Mouse (Mus musculus) forebrain, embryonic 16.5 days (tissue): ENCODE results near the gene Ypel3. TPM values are rescaled to one million over a fixed set of nuclear protein-coding genes. Genes with fewer than 3 reads are reported as not detected.
"Not testable (repeated sequence)": the region's sequence is repeated elsewhere in the genome, so short reads cannot be mapped to it uniquely, and the experiment has no call there.

Source experiments
- ATAC-seq: fragments of 200-750 bp; cut with Nextera tagmentation; 2 replicates; pipeline ENCODE4 v1.8.0; 2017; ENCODE audit warnings: mild to moderate bottlenecking, moderate library complexity
- H3K27ac ChIP-seq: fragments of 300-500 bp; sonication (generic); 2 replicates; pipeline ENCODE4 v1.5.1; 2014; ENCODE audit warnings: low read length, control low read depth
- H3K27me3 ChIP-seq: fragments of 300-500 bp; sonication (generic); replicated peaks from 2 replicates; pipeline ENCODE4 v1.6.1; 2014; ENCODE audit warnings: low read length; ENCODE audit not compliant: control insufficient read depth, insufficient read depth
- H3K36me3 ChIP-seq: fragments of 300-500 bp; sonication (generic); 2 replicates; pipeline ENCODE4 v1.6.1; 2014; ENCODE audit not compliant: control insufficient read depth, insufficient read depth
- H3K4me1 ChIP-seq: fragments of 300-500 bp; sonication (generic); replicated peaks from 2 replicates; pipeline ENCODE4 v1.6.1; 2014; ENCODE audit warnings: low read length; ENCODE audit not compliant: control insufficient read depth, insufficient read depth
- H3K4me2 ChIP-seq: fragments of 300-500 bp; sonication (generic); 2 replicates; pipeline ENCODE4 v1.6.1; 2014; ENCODE audit warnings: mild to moderate bottlenecking, low read length, control low read depth
- H3K4me3 ChIP-seq: fragments of 300-500 bp; sonication (generic); replicated peaks from 2 replicates; pipeline ENCODE4 v1.5.1; 2014; ENCODE audit warnings: mild to moderate bottlenecking, low read length, control low read depth
- H3K9ac ChIP-seq: fragments of 300-500 bp; sonication (generic); replicated peaks from 2 replicates; pipeline ENCODE4 v1.6.1; 2014; ENCODE audit warnings: low read depth, low read length, control low read depth
- H3K9me3 ChIP-seq: fragments of 300-500 bp; sonication (generic); 2 replicates; pipeline ENCODE4 v1.6.1; 2016; ENCODE audit warnings: low read length; ENCODE audit not compliant: control insufficient read depth
- WGBS: fragments of 180-500 bp; shearing (Covaris S2); extraction: QIAGEN DNeasy Blood & Tissue Kit; methylation state at CpG from one replicate; pipeline ENCODE4 v1.1.7; 2014; 5-methylcytosine and 5-hydroxymethylcytosine counted together
- polyA plus RNA-seq: library from polyadenylated mRNA; unstranded; fragments of >200 nt; fragmentation: Nextera tagmentation; extraction: Ambion mirVana; gene quantifications from 2 replicates; pipeline ENCODE4 v1.2.1, GENCODE M21; 2015

Ypel3 gene
- polyA plus RNA-seq, 1 experiment from 2014 or later, result 199 TPM

DNA sequence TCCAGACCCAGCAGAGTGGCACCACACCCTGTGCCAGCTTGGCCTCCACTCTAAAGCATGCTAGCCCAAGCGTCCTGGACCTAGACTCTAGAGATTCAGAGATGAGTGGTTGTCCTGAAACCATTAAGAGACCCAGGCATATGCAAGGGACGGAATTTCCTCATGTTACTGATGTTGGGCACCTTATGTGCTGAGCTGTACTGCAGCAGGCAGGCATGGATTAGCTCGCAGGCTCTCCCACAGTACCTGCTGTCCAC is 849 bp upstream of the Ypel3 start:
- no peaks in the 10 kb centered on the region for H3K9me3 ChIP-seq
- no peak overlapping the region for H3K4me3 ChIP-seq
- no peaks in the 10 kb centered on the region for H3K27me3 ChIP-seq
- no peaks in the 10 kb centered on the region for H3K36me3 ChIP-seq
- no peak overlapping the region for H3K27ac ChIP-seq
- no peak overlapping the region for H3K4me2 ChIP-seq
- 68% methylated on average over 3 of the region's 3 CpGs for WGBS
- ATAC-seq, result no peak
- H3K9ac ChIP-seq, result no peak overlapping the region
- H3K4me1 ChIP-seq, result peaks cover 40% of the 10 kb centered on the region

DNA sequence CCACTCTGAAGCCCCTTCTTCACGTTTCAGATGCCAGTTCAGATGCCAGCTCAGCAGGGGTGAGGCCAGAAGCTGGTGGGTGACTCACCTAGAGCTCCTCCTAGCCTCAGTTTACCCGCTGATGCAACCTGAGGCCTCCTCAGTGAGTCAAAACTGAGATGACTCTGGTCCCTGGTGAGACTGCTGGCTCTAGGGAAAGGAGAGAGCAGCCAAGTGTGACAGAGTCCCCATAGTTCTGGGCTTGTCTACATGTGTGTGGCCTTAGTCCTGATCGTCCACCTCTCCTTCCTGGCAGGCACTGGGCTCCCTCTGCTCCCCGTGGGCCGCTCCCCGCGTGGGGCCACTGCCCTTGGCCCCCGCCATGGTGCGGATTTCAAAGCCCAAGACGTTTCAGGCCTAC is 721 bp downstream of the Ypel3 start:
- Histone ChIP-seq H3K36me3 (no peaks in the 10 kb centered on the region), H3K9me3 (no peaks in the 10 kb centered on the region), H3K27ac (peak overlapping the region; percentile 88), H3K27me3 (no peaks in the 10 kb centered on the region), H3K4me1 (peaks cover 46% of the 10 kb centered on the region), H3K9ac (peak overlapping the region; percentile 91), H3K4me3 (peak overlapping the region; percentile 74), H3K4me2 (peak overlapping the region; percentile 86)
- ATAC-seq, result no peak
- WGBS, result 45% methylated on average over 10 of the region's 10 CpGs

DNA sequence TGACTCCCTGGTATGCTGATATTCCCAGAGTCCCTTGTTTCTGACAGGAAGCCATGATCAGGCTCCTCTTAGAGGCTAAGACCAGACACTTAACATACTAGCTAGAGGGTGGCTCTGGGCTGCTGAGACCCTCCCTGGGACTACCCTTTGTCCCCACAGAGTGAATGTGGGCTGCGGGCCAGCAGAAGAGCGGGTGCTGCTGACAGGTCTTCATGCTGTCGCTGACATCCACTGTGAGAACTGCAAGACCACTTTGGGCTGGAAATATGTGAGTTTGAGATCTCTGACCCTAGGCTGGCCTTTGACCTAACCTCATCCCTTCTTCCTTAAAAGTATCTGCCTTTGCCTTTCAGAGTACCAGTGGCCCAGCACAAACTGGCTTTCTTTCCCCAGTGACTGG is 1.4 kb downstream of the Ypel3 start:
- no peaks in the 10 kb centered on the region for H3K36me3 ChIP-seq
- H3K9ac ChIP-seq, result no peak overlapping the region
- WGBS, result 83% methylated on average over 3 of the region's 3 CpGs
- no peak for ATAC-seq
- peak overlapping the region; percentile 86 for H3K4me2 ChIP-seq
- H3K27ac ChIP-seq, result peak overlapping the region; percentile 31; the same call in 1 of the 2 replicates
- no peak overlapping the region for H3K4me3 ChIP-seq
- H3K4me1 ChIP-seq, result peaks cover 46% of the 10 kb centered on the region
- H3K27me3 ChIP-seq, result no peaks in the 10 kb centered on the region
- H3K9me3 ChIP-seq, result no peaks in the 10 kb centered on the region

DNA sequence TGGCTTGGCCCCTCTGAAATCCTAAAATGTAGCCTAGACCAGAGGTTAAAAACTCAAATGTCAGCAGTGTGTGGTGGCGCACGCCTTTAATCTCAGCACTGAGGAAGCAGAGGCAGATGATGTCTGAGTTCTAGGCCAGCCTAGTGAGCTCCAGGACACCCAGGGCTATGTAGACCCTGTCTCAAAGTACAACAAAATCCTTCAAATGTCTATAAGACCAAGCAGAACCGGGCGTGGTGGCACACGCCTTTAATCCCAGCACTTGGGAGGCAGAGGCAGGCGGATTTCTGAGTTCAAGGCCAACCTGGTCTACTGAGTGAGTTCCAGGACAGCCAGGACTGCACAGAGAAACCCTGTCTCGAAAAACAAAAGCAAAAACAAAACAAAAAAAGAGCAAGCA is 2.3 kb downstream of the Ypel3 start:
- H3K4me2 ChIP-seq, H3K27ac ChIP-seq, H3K27me3 ChIP-seq, H3K36me3 ChIP-seq, ATAC-seq, H3K4me3 ChIP-seq, H3K9me3 ChIP-seq, H3K9ac ChIP-seq: not testable (repeated sequence)
- 92% methylated on average over 7 of the region's 7 CpGs for WGBS
- H3K4me1 ChIP-seq, result peaks cover 46% of the 10 kb centered on the region

DNA sequence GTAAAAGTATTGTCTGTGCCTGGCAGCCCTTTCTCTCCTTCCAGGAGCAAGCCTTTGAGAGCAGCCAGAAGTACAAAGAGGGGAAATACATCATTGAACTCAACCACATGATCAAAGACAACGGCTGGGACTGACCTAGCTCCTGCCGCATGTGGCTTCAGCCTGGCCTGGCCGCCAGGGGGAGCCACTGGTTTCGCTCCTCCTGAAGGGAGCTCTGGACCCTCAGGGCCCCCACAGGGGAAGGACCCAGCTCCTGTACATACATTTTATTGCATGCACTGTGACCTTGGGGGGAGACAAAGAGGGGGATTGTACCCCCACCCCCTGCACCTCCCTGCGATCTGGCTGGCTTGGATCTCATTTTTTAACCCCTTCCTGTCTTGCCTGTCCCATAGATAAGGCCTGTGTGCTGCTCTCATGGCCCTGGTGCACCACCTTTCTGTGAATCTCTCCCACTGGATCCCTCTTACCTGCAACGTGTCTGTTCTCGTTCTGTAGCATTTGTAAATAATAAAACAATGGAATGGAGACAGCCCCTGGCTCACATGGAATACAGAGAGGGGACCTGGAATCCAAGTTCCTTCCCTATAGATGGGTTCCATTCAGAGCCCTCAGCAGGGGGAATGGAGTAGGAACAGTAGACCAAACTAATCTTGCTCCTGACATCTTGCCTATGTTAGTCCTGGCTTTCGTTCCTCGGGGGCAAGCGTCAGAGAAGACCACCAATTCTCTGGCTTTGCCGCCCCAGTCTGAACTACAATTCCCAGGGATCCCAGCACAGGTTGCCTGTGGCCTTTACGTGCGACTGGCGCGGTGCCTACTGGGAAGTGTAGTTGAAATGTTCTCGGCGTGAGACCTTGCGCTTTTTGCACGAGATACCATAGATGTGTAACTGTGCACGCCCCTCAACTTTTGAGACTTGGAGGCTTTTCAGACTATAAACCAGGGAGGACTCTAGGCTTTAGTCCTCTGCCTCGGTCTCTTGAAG is 3.5 kb downstream of the Ypel3 start:
- Histone ChIP-seq H3K27ac (peak overlapping the region; percentile 86), H3K36me3 (peaks cover 13% of the 10 kb centered on the region; the same call in 1 of the 2 replicates), H3K4me3 (peak overlapping the region; percentile 50), H3K9ac (peak overlapping the region; percentile 68), H3K4me2 (peak overlapping the region; percentile 94), H3K4me1 (peaks cover 46% of the 10 kb centered on the region), H3K27me3 (no peaks in the 10 kb centered on the region), H3K9me3 (no peaks in the 10 kb centered on the region)
- WGBS, result under 1% methylated on average over 21 of the region's 21 CpGs
- ATAC-seq, result peak; percentile 78

DNA sequence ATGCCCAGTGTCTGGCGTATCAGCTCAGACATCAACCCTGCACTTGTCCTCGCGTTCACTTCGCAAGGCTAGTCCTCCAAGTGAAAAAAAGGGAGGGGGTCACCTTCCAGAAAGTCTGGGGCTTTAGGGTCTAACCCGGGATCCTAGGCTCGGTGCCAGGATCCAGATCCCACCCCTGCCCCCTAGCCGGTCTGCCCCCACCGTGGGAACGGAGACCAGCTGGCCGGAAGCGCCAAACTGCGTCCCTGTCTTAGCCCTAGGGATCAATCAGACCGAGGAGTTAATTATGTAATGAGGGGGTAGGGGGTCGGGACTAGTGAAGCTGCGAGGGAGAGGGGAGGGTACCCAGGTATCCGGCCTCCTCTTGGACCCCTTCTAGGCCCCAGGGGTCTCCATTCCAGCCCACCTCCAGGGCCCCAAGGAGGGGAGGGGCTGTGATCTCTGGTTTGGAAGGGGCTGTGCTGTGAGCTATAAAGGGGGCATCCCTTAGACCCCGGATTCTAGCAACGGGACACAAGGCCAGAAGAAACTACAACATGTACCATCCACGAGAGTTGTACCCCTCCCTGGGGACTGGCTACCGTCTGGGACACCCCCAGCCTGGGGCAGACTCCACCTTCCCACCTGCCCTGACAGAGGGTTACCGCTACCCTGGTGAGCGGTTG is 4.3 kb downstream of the Ypel3 start, which contains the start of gene Tbx6:
Gene Tbx6 (plus strand): TSS at position 513 of the 665 bp plus-strand sequence.
- Histone ChIP-seq H3K4me2 (peak within 1 kb of the TSS; percentile 94), H3K9ac (peak within 1 kb of the TSS; percentile 68), H3K4me3 (peak within 1 kb of the TSS; percentile 50), H3K27ac (peak within 1 kb of the TSS; percentile 86), H3K36me3 (peaks cover 17% of the 10 kb centered on the region), H3K4me1 (peaks cover 42% of the 10 kb centered on the region), H3K27me3 (no peaks in the 10 kb centered on the region), H3K9me3 (no peaks in the 10 kb centered on the region)
- no peak for ATAC-seq
- 6% methylated on average over 22 of the region's 22 CpGs for WGBS

DNA sequence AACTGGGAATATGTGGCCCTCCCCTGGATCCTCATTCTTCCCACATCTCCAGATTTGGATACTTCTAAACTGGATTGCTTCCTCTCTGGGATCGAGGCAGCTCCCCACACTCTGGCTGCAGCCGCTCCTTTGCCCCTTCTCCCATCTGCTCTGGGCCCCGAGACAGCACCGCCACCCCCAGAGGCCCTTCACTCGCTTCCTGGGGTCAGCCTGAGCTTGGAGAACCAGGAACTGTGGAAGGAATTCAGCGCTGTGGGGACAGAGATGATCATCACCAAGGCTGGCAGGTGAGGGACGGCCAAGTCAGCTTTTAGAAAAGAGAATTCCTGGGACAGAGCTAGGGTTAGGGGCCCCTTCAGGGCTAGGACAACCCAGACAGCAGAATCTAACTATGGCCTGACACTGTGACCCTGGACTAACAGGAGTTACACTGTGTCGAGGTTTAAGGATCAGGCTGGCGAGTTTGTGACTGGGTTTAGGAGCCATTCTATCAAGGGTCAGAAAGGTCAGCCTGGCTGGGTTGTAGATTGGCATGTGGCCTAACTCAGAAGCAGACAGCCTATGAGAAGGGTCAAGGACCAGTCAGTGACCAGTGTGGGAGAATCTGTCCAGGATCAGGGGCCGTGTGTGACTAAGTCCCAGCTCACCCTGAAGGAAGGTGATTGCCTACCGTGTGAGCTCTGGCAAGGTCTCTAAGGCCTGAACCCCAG is 5.1 kb downstream of the Ypel3 start:
- WGBS, result 52% methylated on average over 11 of the region's 11 CpGs

DNA sequence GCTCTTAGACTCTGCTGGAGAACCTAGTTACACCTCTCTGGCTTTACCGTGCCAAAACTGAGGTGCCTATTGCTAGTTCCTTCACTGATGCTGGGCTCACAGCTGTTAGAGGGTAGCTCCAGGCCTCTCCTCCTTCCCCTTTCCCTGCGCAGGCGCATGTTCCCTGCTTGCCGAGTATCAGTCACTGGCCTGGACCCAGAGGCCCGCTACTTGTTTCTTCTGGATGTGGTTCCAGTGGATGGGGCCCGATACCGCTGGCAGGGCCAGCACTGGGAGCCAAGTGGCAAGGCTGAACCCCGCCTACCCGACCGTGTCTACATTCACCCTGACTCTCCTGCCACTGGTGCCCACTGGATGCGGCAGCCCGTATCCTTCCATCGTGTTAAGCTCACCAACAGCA is 5.9 kb downstream of the Ypel3 start:
- ATAC-seq, result no peak
- peaks cover 30% of the 10 kb centered on the region for H3K36me3 ChIP-seq
- no peak overlapping the region for H3K9ac ChIP-seq
- no peaks in the 10 kb centered on the region for H3K9me3 ChIP-seq
- no peaks in the 10 kb centered on the region for H3K27me3 ChIP-seq
- no peak overlapping the region for H3K4me2 ChIP-seq
- no peak overlapping the region for H3K4me3 ChIP-seq
- WGBS, result 83% methylated on average over 13 of the region's 13 CpGs
- no peak overlapping the region for H3K27ac ChIP-seq
- peaks cover 32% of the 10 kb centered on the region for H3K4me1 ChIP-seq

More for the DNA sequence above, 5.1 kb downstream of the Ypel3 start:
- Histone ChIP-seq H3K27ac (no peak overlapping the region), H3K4me1 (peaks cover 37% of the 10 kb centered on the region), H3K9ac (no peak overlapping the region), H3K36me3 (peaks cover 23% of the 10 kb centered on the region), H3K4me3 (no peak overlapping the region), H3K4me2 (no peak overlapping the region), H3K9me3 (no peaks in the 10 kb centered on the region), H3K27me3 (no peaks in the 10 kb centered on the region)
- ATAC-seq, result no peak

DNA sequence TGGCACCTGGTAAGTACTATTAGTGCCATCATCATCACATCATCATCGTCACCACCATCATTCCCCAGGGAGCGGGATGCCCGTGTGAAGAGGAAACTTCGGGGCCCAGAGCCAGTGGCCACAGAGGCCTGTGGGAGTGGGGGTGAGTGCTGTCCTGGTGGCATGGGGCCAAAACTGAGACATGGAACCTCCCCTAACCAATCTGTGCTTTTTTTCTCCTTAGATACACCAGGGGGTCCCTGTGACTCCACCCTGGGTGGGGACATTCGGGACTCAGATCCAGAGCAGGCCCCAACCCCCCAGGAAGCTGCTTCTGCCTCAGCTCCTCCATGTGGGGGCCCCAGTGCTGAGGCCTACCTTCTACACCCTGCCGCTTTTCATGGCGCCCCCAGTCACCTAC is 7.7 kb downstream of the Ypel3 start:
- Histone ChIP-seq H3K4me3 (no peak overlapping the region), H3K4me2 (no peak overlapping the region), H3K9me3 (no peaks in the 10 kb centered on the region), H3K27me3 (no peaks in the 10 kb centered on the region), H3K9ac (no peak overlapping the region), H3K36me3 (peaks cover 37% of the 10 kb centered on the region), H3K4me1 (peaks cover 19% of the 10 kb centered on the region), H3K27ac (no peak overlapping the region)
- WGBS, result 89% methylated on average over 7 of the region's 7 CpGs
- ATAC-seq, result no peak
